Mouse (Mus musculus) cerebellum, adult 2 months (tissue): ENCODE data around the gene Cnot1. TPM values are rescaled to one million over a fixed set of nuclear protein-coding genes. Genes with fewer than 3 reads are reported as not detected.
A peak's percentile ranks its signal among the peaks of the same experiment; 100 is the strongest.

Experiments
- DNase-seq, 2 experiments: peaks; one replicate each; pipeline ENCODE4 v3.0.0; 2021
- H3K27ac ChIP-seq: fragments of 200-500 bp; 2 replicates; pipeline ENCODE4 v1.5.1; 2012; ENCODE audit warnings: low read length, control low read depth, inconsistent platforms; ENCODE audit not compliant: insufficient read depth
- H3K27me3 ChIP-seq: fragments of 200-500 bp; 2 replicates; pipeline ENCODE4 v1.6.1; 2012; ENCODE audit warnings: inconsistent platforms, mild to moderate bottlenecking, low read length, moderate library complexity; ENCODE audit not compliant: control insufficient read depth, insufficient read depth
- H3K4me1 ChIP-seq: fragments of 200-500 bp; 2 replicates; pipeline ENCODE4 v1.6.1; 2011; ENCODE audit warnings: low read length; ENCODE audit not compliant: control insufficient read depth, insufficient read depth
- H3K4me3 ChIP-seq: fragments of 200-500 bp; replicated peaks from 2 replicates; pipeline ENCODE3; 2011; ENCODE audit warnings: mild to moderate bottlenecking, low read depth, low read length, control low read depth; ENCODE audit not compliant: insufficient read depth
- CTCF ChIP-seq: fragments of 200-500 bp; IDR thresholded peaks from 2 replicates; pipeline ENCODE4 v1.5.1; 2011; ENCODE audit warnings: low read depth, mild to moderate bottlenecking, control low read depth, low read length, moderate library complexity, borderline replicate concordance; ENCODE audit not compliant: insufficient read depth
- POLR2A ChIP-seq: fragments of 200-500 bp; IDR thresholded peaks from 2 replicates; pipeline ENCODE4 v1.6.1; 2011; ENCODE audit warnings: low read length, control low read depth, borderline replicate concordance; ENCODE audit not compliant: insufficient read depth
- WGBS: fragments of 180-500 bp; shearing (Covaris S2); methylation state at CpG from one replicate; pipeline ENCODE4 v1.1.7; 2018; 5-methylcytosine and 5-hydroxymethylcytosine counted together
- polyA plus RNA-seq: library from polyadenylated mRNA; depleted of rRNA; stranded (reverse); fragments of >200 nt; gene quantifications from 2 replicates; pipeline ENCODE4 v1.2.3, GENCODE M21; 2012; rRNA removed

Gene Cnot1
- polyA plus RNA-seq, 1 experiment = 64.8 TPM

- WGBS = 86% methylated on average over 13 of the region's 13 CpGs
- Histone ChIP-seq H3K27ac (no peak overlapping the region), H3K4me3 (no peak overlapping the region), H3K27me3 (no peaks in the 10 kb centered on the region), H3K4me1 (peaks cover 12% of the 10 kb centered on the region; the same call in 1 of the 2 replicates)
- TF ChIP-seq POLR2A = no peak
- no peak for TF ChIP-seq CTCF
- DNase-seq = no peak
These were observed 116.2 kb downstream of the Cnot1 start for GRCm38 (mm10) chr8:95690929-95691541.

GRCm38 (mm10) chr8:95688073-95688672 lies 119.1 kb downstream of the Cnot1 start:
- Histone ChIP-seq H3K4me3 (no peak overlapping the region), H3K27me3 (no peaks in the 10 kb centered on the region), H3K4me1 (no peaks in the 10 kb centered on the region), H3K27ac (no peak overlapping the region)
- TF ChIP-seq POLR2A (no peak), CTCF (no peak)
- 25% methylated on average over 10 of the region's 10 CpGs for WGBS
- no peak for DNase-seq

GRCm38 (mm10) chr8:95678024-95678611 lies 129.1 kb downstream of the Cnot1 start:
- H3K4me3 ChIP-seq = peak overlapping the region; percentile 34
- H3K4me1 ChIP-seq = no peaks in the 10 kb centered on the region
- TF ChIP-seq POLR2A = no peak
- TF ChIP-seq CTCF = no peak
- H3K27me3 ChIP-seq = 0 out of 2 replicates have a peak, but pooled peaks cover 1% of the 10 kb centered on the region
- under 1% methylated on average over 64 of the region's 70 CpGs for WGBS
- peak; percentile 43 to 48 for DNase-seq
- no peak overlapping the region for H3K27ac ChIP-seq

- Histone ChIP-seq H3K27ac (no peak overlapping the region), H3K4me1 (no peaks in the 10 kb centered on the region), H3K27me3 (0 out of 2 replicates have a peak, but pooled peaks cover 1% of the 10 kb centered on the region), H3K4me3 (peak overlapping the region; percentile 34)
- DNase-seq = peak; percentile 18
- 2% methylated on average over 31 of the region's 48 CpGs for WGBS
- no peak for TF ChIP-seq POLR2A
- no peak for TF ChIP-seq CTCF
These were observed 129.7 kb downstream of the Cnot1 start for GRCm38 (mm10) chr8:95677591-95678023.

GRCm38 (mm10) chr8:95676631-95677030 lies 130.6 kb downstream of the Cnot1 start, which contains the start of gene Ndrg4:
Gene Ndrg4 (plus strand): TSS chr8:95676980.
- Histone ChIP-seq H3K27ac (no peak within 1 kb of the TSS; the same call in 1 of the 2 replicates), H3K4me1 (no peaks in the 10 kb centered on the region), H3K4me3 (peak within 1 kb of the TSS; percentile 34), H3K27me3 (0 out of 2 replicates have a peak, but pooled peaks cover 1% of the 10 kb centered on the region)
- no peak for DNase-seq
- WGBS = 79% methylated on average over 9 of the region's 9 CpGs
- TF ChIP-seq POLR2A = no peak
- TF ChIP-seq CTCF = no peak

DNA sequence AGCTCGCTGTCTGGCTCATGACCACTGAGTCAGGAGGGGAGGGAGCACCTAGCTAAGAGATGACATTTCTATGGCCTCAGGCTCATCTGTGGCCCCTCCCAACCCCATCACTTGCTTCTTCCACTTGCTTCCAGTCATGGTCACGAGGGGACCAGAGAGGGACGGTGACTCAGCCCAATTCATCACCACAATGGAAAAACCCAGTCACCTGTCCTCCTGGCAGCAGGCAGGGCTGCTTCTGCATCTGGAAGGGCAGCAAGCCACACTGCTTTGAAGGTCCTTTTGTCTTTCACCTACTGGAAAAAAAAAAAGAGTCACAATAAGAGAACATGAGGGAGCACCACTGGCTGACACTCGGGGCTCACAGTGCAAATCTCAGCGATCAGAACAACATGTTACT lies 134.5 kb downstream of the Cnot1 start:
- no peak for TF ChIP-seq CTCF
- no peak for TF ChIP-seq POLR2A
- Histone ChIP-seq H3K4me1 (no peaks in the 10 kb centered on the region), H3K27ac (no peak overlapping the region), H3K4me3 (no peak overlapping the region), H3K27me3 (no peaks in the 10 kb centered on the region)
- no peak for DNase-seq
- WGBS = 80% methylated on average over 5 of the region's 5 CpGs

DNA sequence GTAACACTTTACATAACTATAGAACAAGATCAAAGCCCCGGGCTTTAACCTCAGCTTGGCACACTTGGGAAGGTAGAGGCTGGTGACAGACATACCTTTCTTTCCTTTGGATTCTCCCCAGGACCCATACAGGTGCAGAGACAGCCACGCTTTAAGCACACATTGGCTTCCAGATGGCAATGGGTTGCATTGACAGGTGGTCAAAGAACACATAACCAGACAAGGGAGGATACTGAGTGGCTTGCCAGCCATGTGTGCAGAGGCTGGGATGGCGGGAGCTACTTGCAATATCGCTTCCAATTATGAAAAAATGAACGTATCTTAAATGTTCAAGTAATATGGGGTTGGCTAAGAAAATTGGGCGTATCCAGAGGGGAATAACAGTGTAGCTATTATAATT lies 135.4 kb downstream of the Cnot1 start:
- Histone ChIP-seq H3K27me3 (no peaks in the 10 kb centered on the region), H3K4me1 (no peaks in the 10 kb centered on the region), H3K27ac (no peak overlapping the region), H3K4me3 (no peak overlapping the region)
- 71% methylated on average over 6 of the region's 6 CpGs for WGBS
- no peak for TF ChIP-seq CTCF
- no peak for TF ChIP-seq POLR2A
- no peak for DNase-seq

- TF ChIP-seq POLR2A (no peak), CTCF (no peak)
- no peaks in the 10 kb centered on the region for H3K4me1 ChIP-seq
- WGBS = 80% methylated on average over 2 of the region's 2 CpGs
- H3K27me3 ChIP-seq = no peaks in the 10 kb centered on the region
- H3K4me3 ChIP-seq = no peak overlapping the region
- DNase-seq = no peak
- H3K27ac ChIP-seq = no peak overlapping the region
These were observed 137.3 kb downstream of the Cnot1 start for GRCm38 (mm10) chr8:95669967-95670366.

Other genes with a start within 250 kb of the Cnot1 start
- not detected in 2 replicates for gene Prss54, start 231.1 kb downstream of the Cnot1 start, polyA plus RNA-seq
- 3.0 and 3.2 TPM in 2 replicates for gene Gins3, start 174.0 kb downstream of the Cnot1 start, polyA plus RNA-seq
- 1,847 and 1,940 TPM in 2 replicates for gene Ndrg4, start 130.5 kb downstream of the Cnot1 start, polyA plus RNA-seq
- 26.7 and 27.8 TPM in 2 replicates for gene Setd6, start 91.6 kb downstream of the Cnot1 start, polyA plus RNA-seq
- gene Sap18b, start 17.9 kb upstream of the Cnot1 start, polyA plus RNA-seq = 85.5 and 90.8 TPM in 2 replicates
- 25.4 and 26.4 TPM in 2 replicates for gene Slc38a7, start 46.1 kb upstream of the Cnot1 start, polyA plus RNA-seq
- gene Got2, start 81.1 kb upstream of the Cnot1 start, polyA plus RNA-seq = 285 and 286 TPM in 2 replicates